Mouse (Mus musculus): ENCODE measurements around the gene Hddc3. TPM values are rescaled to one million over a fixed set of nuclear protein-coding genes. Genes with fewer than 3 reads are reported as not detected.

Hddc3 gene
- total and polyA plus RNA-seq, 3 experiments = 2.6 to 12.6 (median 5.5) TPM

GRCm38 (mm10) chr7:80352920-80353319 is 10.0 kb downstream of the Hddc3 start:
- Histone ChIP-seq H3K4me1 (ENCODE audit: control insufficient read depth in 1 of 2, insufficient read depth in 2 of 2) (no peaks in the 10 kb centered on the region), H3K79me2 (replicated peaks; ENCODE audit: control insufficient read depth, extremely low read depth, insufficient read depth, poor library complexity, severe bottlenecking) (no peaks in the 10 kb centered on the region), H3K9ac (ENCODE audit: insufficient read depth, low read depth) (no peak overlapping the region), H3K9me3 (replicated peaks; ENCODE audit: low read length) (no peaks in the 10 kb centered on the region), H3K27me3 (replicated peaks) (no peaks in the 10 kb centered on the region), H3K4me2 (ENCODE audit: insufficient read depth, low read depth, poor library complexity, severe bottlenecking) (no peak overlapping the region), H3K36me3 (replicated peaks in 1 of 2; ENCODE audit: control insufficient read depth in 1 of 2, insufficient read depth in 1 of 2, low read length in 1 of 2) (peaks cover 63 to 85% of the 10 kb centered on the region in 2 experiments), H3K4me3 (replicated peaks in 1 of 3; ENCODE audit: low read depth in 2 of 3, low read length in 2 of 3, poor library complexity in 1 of 3) (no peak overlapping the region), H3K27ac (ENCODE audit: insufficient read depth, low read depth) (no peak overlapping the region)
- in situ Hi-C loops (cut with MboI; ENCODE audit: low pct_ligation_motif_present, low pct_unique_long_range_greater_than_20kb, low sequenced_read_pairs) (no loop called here), dilution Hi-C loops (cut with MboI; ENCODE audit: extremely low pct_ligation_motif_present, extremely low pct_unique_long_range_greater_than_20kb, low sequenced_read_pairs) (no loop called here)
- TF ChIP-seq PAX5 (IDR thresholded peaks at IDR 0.05; ENCODE audit: low read length) = no peak
- no peak for TF ChIP-seq MAZ (IDR thresholded peaks at IDR 0.05; ENCODE audit: low read depth, low read length)
- TF ChIP-seq CTCF (conservative IDR thresholded peaks at IDR 0.05 in 1 of 2, IDR thresholded peaks at IDR 0.05 in 1 of 2; ENCODE audit: low read depth in 2 of 2, low read length in 2 of 2) = no peak
- TF ChIP-seq BHLHE40 (IDR thresholded peaks at IDR 0.05; ENCODE audit: low read depth, low read length) = no peak
- no peak for TF ChIP-seq TBP (conservative IDR thresholded peaks at IDR 0.05; ENCODE audit: low read depth, low read length)
- TF ChIP-seq TCF12 (IDR thresholded peaks at IDR 0.05; ENCODE audit: low read depth, low read length) = no peak
- no peak for TF ChIP-seq MAX (IDR thresholded peaks at IDR 0.05; ENCODE audit: low read length)
- no peak for TF ChIP-seq USF2 (conservative IDR thresholded peaks at IDR 0.05; ENCODE audit: low read depth, low read length)
- TF ChIP-seq RAD21 (IDR thresholded peaks at IDR 0.05; ENCODE audit: low read depth, low read length) = no peak
- no peak for TF ChIP-seq UBTF (IDR thresholded peaks at IDR 0.05; ENCODE audit: low read depth, low read length)
- no peak for TF ChIP-seq ZNF384 (IDR thresholded peaks at IDR 0.05; ENCODE audit: low read depth, low read length)
- no peak for TF ChIP-seq MYC (IDR thresholded peaks at IDR 0.05; ENCODE audit: low read depth, low read length)
- TF ChIP-seq SMC3 (IDR thresholded peaks at IDR 0.05; ENCODE audit: low read depth, low read length) = no peak
- TF ChIP-seq EP300 (IDR thresholded peaks at IDR 0.05; ENCODE audit: low read length) = no peak
- no peak for TF ChIP-seq POLR2AphosphoS2 (IDR thresholded peaks at IDR 0.05; ENCODE audit: low read depth, low read length)
- DNase-seq (ENCODE audit: extremely low read depth) = no peak

- Histone ChIP-seq H3K4me1 (ENCODE audit: control insufficient read depth in 1 of 2, insufficient read depth in 2 of 2) (peaks cover 0 to 5% of the 10 kb centered on the region in 2 experiments; a peak in 2 of 4 replicates), H3K36me3 (replicated peaks in 1 of 2; ENCODE audit: control insufficient read depth in 1 of 2, insufficient read depth in 1 of 2, low read length in 1 of 2) (peaks cover 74 to 92% of the 10 kb centered on the region in 2 experiments)
- in situ Hi-C loops (cut with MboI; ENCODE audit: low pct_ligation_motif_present, low pct_unique_long_range_greater_than_20kb, low sequenced_read_pairs) = no loop called here
These were observed 13.4 kb downstream of the Hddc3 start for GRCm38 (mm10) chr7:80356351-80356750.

More at GRCm38 (mm10) chr7:80356351-80356750, 13.4 kb downstream of the Hddc3 start:
- no peaks in the 10 kb centered on the region for H3K79me2 ChIP-seq (replicated peaks; ENCODE audit: control insufficient read depth, extremely low read depth, insufficient read depth, poor library complexity, severe bottlenecking)
- no peak overlapping the region for H3K27ac ChIP-seq (ENCODE audit: insufficient read depth, low read depth)
- H3K4me3 ChIP-seq (replicated peaks in 1 of 3; ENCODE audit: low read depth in 2 of 3, low read length in 2 of 3, poor library complexity in 1 of 3) = no peak overlapping the region
- dilution Hi-C loops (cut with MboI; ENCODE audit: extremely low pct_ligation_motif_present, extremely low pct_unique_long_range_greater_than_20kb, low sequenced_read_pairs) = no loop called here
- H3K9me3 ChIP-seq (replicated peaks; ENCODE audit: low read length) = no peaks in the 10 kb centered on the region
- no peak for TF ChIP-seq HCFC1 (IDR thresholded peaks at IDR 0.05; ENCODE audit: low read depth, low read length)
- no peak for TF ChIP-seq USF2 (conservative IDR thresholded peaks at IDR 0.05; ENCODE audit: low read depth, low read length)
- no peak for TF ChIP-seq ZC3H11A (IDR thresholded peaks at IDR 0.05; ENCODE audit: low read depth, low read length)
- TF ChIP-seq JUND (conservative IDR thresholded peaks at IDR 0.05; ENCODE audit: low read depth, low read length) = no peak
- TF ChIP-seq TBP (conservative IDR thresholded peaks at IDR 0.05; ENCODE audit: low read depth, low read length) = no peak
- TF ChIP-seq ETS1 (conservative IDR thresholded peaks at IDR 0.05; ENCODE audit: low read depth, low read length) = no peak
- TF ChIP-seq KAT2A (IDR thresholded peaks at IDR 0.05; ENCODE audit: insufficient replicate concordance, low read length) = no peak
- no peak for TF ChIP-seq GABPA (IDR thresholded peaks at IDR 0.05; ENCODE audit: insufficient replicate concordance, low read depth, low read length)
- no peak for TF ChIP-seq BHLHE40 (IDR thresholded peaks at IDR 0.05; ENCODE audit: low read depth, low read length)
- H3K9ac ChIP-seq (ENCODE audit: insufficient read depth, low read depth) = no peak overlapping the region
- DNase-seq (ENCODE audit: extremely low read depth) = no peak
- H3K27me3 ChIP-seq (replicated peaks) = no peaks in the 10 kb centered on the region
- no peak overlapping the region for H3K4me2 ChIP-seq (ENCODE audit: insufficient read depth, low read depth, poor library complexity, severe bottlenecking)
